9 mouse cellular contexts compared by ENCODE assay signal in genomic region chr4:83725136-83725535, GRCm38 (mm10).
DNase-seq lines count a peak whose midpoint lies in the region; TF ChIP-seq lines count a peak whose summit lies in the region.
"Had no signal": no experiment of that assay in that cellular context is flagged by ENCODE, and none has a peak within 500 bp of the region (broad histone marks: within the 10 kb centered on the region; RNA-seq: fewer than 3 reads in every experiment).

No protein-coding gene starts in this region.

- H3K4me3 ChIP-seq in cerebellum, adult 2 months (replicated peaks; ENCODE audit: insufficient read depth, low read depth, low read length), result no peak overlapping the region

- no peaks in the 10 kb centered on the region for H3K27me3 ChIP-seq in cerebellum, adult 2 months (ENCODE audit: control insufficient read depth, insufficient read depth, low read length)

- no peak for TF ChIP-seq CTCF in cerebellum, adult 2 months (IDR thresholded peaks at IDR 0.05; ENCODE audit: borderline replicate concordance, insufficient read depth, low read depth, low read length)

- peak; percentile 70 for DNase-seq in embryo, embryonic 10 days (ENCODE audit: low spot score)
- no peak for DNase-seq in embryo, embryonic 9.5 days (ENCODE audit: extremely low spot score)
- peak; percentile 12 for DNase-seq in layer of hippocampus, adult 9-10 months (ENCODE audit: low spot score)
- DNase-seq in layer of hippocampus, postnatal 36 days, result no peak
- peak; percentile 33 for DNase-seq in 416B (ENCODE audit: low read depth)
- DNase-seq in c-Kit-positive CD71-negative TER-119-negative erythroid progenitor cells, embryonic 14.5 days (ENCODE audit: low read depth), result peak; percentile 4
- DNase-seq in urinary bladder, adult 18-20 months (ENCODE audit: low spot score in 2 of 2), result no peak
- DNase-seq in cerebellum, adult 2 months, result no peak

- TF ChIP-seq POLR2A in cerebellum, adult 2 months (IDR thresholded peaks at IDR 0.05; ENCODE audit: borderline replicate concordance, insufficient read depth, low read length), result no peak

- H3K27ac ChIP-seq in cerebellum, adult 2 months (ENCODE audit: insufficient read depth, low read length), result no peak overlapping the region
- H3K27ac ChIP-seq: hindbrain, embryonic 14.5 days had no signal

- H3K4me1 ChIP-seq in cerebellum, adult 2 months (ENCODE audit: control insufficient read depth, insufficient read depth, low read length), result no peaks in the 10 kb centered on the region

- 12% methylated on average over 2 of the region's 2 CpGs for WGBS in cerebellum, adult 2 months

Comparison
In these comparisons a context has a peak if more than half of its experiments do, and no peak if none do; other contexts are left out.
1. DNase-seq: peak in embryo, embryonic 10 days (single experiment), layer of hippocampus, adult 9-10 months (single experiment), 416B (single experiment) and c-Kit-positive CD71-negative TER-119-negative erythroid progenitor cells, embryonic 14.5 days (single experiment); none in embryo, embryonic 9.5 days (single experiment), layer of hippocampus, postnatal 36 days (0 of 2), urinary bladder, adult 18-20 months (0 of 2) and cerebellum, adult 2 months (0 of 2).